Mouse (Mus musculus): ENCODE data around the gene Raf1.

Raf1 gene

DNA sequence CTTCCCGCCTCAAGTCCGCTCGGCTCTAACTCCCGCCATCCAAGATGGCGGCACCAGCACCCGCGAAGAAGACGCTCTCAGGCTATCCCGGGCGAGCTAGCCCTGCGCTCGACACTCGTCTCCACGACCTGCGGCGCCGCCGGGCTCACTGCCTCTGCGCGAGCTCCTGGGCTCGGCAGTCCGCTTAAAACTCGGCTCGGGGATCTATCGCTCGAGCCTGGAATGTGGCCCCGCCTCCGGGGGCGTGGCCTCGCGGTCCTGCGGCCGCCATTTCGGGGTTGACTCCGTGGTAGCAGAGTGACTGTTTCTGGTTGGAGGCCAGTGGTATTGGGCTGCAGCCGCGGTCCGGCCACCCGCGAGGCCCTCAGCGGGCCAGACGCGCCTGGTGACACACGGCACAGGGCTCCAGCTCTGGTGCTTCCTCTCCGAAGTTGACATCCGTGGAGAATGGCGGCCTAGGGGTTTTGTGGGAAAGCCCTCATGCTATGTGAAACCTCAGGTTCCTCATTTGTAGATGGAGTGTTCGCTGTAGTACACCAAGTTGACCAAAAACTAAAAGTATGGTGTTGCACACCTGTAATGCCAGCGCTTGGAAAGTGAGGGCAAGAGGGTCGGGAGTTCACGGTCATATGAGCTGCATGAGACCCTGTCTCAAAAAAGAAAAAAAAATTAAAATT lies at the start of gene Raf1:
Gene Raf1, minus strand, starts transcription at position 184 of the 677 bp plus-strand sequence.
- DNase-seq (ENCODE audit: low spot score), result peak; percentile 95

- DNase-seq (ENCODE audit: low spot score), result no peak
These were observed 45.8 kb upstream of the Raf1 start for GRCm38 (mm10) chr6:115722246-115722645.

DNA sequence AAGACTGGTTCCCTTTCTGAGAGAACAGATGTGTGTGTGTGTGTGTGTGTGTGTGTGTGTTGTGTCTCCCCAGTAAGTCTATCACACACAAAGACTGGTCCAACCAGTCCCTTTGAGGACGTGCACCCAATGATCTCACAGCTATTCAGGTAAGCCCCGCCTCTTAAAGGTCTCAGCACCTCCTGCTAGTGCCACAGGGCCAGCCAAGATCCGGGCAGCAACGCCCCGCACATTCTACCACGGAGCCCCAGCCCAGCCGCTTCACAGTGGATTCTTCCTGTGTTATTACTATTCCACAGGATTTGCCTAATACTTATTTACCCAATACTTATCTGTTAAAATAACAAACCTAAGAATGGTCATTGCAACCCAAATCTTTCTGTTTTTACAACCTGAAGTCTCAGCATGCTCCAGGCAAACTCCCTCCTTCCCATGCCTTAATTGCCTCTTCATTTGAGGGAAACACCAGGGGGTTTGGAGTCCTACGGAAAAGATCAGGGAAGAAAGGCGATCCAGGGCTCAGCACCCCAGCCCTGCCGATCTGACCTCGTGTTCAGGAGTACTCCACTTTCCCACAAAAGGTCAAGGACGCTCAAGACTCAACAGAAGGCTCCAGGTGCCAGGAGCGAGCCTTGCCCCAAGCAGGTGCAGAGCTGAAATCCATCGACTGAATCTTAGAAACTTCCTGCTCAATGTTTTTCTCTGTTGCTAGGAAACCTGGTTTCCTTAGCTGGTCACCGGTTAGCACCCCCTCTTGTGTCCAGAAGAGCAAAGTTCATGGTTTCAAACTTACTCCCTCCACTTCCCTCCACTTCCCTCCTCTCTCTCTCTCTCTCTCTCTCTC lies 41.5 kb upstream of the Raf1 start:
- peak; percentile 29 for DNase-seq (ENCODE audit: low spot score)

DNA sequence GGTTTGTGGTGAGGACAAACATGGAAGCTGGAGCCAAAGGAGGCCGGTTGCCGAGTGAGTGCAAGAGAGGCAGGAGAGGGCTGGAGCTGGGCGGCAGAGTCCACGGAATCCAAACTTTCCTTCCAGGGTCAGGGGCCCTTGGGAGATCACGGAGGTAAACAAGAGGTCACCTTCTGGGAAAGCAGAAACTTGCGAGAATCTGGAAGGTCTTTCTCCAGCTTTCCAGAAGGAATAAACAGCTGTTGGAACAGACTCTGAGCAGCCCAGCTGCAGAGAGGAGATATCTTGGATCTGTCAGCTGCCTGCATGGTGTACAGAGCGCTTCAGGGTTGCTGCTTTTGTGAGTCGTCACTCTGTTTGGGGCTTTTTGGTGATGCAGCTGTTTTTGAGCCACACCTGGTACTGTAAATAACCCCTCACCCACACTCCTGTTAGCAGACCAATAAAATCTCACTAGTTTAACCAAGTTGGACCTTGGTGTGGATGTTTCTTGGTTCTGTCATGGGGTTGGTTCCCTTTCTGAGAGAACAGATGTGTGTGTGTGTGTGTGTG lies 40.7 kb upstream of the Raf1 start:
- no peak for DNase-seq (ENCODE audit: low spot score)

DNA sequence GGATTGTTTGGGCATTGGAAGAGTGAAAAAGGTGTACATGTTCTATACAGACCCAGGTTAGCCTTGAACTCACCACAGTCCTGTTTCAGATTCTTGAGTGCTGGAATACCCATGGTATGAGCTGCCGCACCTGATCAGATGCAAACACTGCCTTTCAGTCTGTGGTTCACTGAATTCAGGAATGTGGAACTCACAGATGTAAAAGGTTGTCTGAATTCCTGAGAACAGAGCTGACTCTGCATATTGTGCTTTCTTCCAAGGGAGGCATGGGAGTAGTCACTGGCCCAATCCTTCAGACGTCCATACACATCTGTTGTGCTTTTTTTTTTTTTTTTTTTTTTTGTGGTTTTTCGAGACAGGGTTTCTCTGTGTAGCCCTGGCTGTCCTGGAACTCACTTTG lies 34.8 kb upstream of the Raf1 start:
- no peak for DNase-seq (ENCODE audit: low spot score)

GRCm38 (mm10) chr6:115702901-115703300 lies 26.5 kb upstream of the Raf1 start:
- no peak for DNase-seq (ENCODE audit: low spot score)

DNA sequence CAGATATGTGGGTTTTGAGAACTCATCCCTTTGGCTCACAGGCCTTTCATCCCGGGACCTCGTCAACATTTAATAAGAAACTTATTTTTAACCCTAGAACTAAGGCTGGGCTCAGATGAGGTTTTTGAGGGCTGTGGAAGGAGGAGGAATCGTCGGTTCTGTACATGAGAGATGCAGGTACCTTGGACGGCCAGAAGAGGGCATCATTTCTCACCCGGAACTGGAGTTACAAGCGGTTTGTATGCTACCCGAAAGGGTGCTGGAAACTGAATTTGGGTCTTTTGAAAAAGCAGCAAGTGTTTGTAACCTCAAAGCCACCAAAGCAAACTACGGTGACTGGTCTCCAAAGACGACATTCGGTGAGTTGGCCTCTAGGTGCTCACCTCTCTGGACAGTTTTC lies 24.9 kb upstream of the Raf1 start:
- DNase-seq (ENCODE audit: low spot score), result no peak

GRCm38 (mm10) chr6:115700778-115701177 lies 24.3 kb upstream of the Raf1 start:
- no peak for DNase-seq (ENCODE audit: low spot score)

GRCm38 (mm10) chr6:115698699-115699098 lies 22.3 kb upstream of the Raf1 start:
- no peak for DNase-seq (ENCODE audit: low spot score)

GRCm38 (mm10) chr6:115697739-115698558 lies 21.5 kb upstream of the Raf1 start:
- no peak for DNase-seq (ENCODE audit: low spot score)

GRCm38 (mm10) chr6:115696707-115697215 lies 20.3 kb upstream of the Raf1 start:
- no peak for DNase-seq (ENCODE audit: low spot score)

DNA sequence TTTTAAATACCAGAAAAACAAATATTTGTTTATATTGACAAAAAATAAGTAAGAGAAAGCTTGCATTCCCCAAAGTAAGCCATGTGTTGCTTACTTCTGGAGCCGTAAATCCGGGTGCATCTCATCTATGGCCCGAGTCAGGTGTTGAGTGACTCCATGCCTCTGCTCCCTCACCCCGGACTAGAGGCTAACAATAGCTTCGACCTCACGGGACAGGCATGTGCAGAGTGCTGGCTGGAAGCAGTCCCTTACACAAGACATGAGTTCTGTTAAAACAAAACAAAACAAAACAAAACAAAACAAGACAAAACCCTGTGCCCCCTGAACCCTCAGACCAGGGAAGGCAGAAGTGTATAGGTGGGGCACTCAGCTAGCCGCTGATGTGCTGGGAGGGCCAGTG lies 18.7 kb upstream of the Raf1 start:
- DNase-seq (ENCODE audit: low spot score), result no peak

- DNase-seq (ENCODE audit: low spot score), result no peak
These were observed 18.0 kb upstream of the Raf1 start for GRCm38 (mm10) chr6:115694441-115694842.

GRCm38 (mm10) chr6:115692963-115693730 lies 16.7 kb upstream of the Raf1 start:
- DNase-seq (ENCODE audit: low spot score), result no peak

DNA sequence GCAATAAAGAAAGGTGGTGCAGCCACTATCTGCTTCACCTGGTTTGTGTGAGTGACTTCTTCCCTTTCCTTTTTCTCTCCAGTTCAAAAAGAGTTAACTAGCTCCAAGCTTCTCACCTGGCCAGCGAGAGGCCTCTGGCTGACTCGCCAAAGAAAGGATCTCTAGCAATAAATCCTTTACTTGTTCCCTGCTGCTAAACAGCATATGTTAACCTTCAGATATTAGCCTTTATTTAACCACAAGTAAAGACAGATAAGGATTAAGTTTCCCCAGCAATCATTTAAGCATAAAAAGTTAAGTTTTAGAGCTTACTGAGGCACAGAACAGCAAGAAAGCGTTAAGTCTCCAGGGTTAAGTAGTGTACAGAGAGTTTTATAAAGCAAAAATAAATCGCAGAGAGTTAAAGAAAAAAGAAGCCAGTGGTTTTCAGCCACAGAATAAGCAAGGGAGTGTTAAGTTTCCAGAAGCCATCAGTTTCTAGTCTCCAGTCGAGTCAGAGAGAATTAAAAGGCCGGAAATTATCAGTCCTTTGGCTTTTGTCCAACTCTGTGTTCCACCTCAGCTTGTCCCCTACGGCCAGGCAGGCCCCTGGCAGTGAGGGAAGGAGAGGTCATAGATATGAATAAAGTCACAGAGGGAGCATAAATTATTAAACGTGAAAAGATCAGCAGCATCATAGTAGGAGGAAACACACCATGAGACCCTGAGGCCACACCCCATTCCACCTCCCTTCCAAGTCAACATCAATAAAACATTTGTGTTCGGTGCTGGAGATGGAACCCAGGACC lies 15.9 kb upstream of the Raf1 start:
- DNase-seq (ENCODE audit: low spot score), result no peak

DNA sequence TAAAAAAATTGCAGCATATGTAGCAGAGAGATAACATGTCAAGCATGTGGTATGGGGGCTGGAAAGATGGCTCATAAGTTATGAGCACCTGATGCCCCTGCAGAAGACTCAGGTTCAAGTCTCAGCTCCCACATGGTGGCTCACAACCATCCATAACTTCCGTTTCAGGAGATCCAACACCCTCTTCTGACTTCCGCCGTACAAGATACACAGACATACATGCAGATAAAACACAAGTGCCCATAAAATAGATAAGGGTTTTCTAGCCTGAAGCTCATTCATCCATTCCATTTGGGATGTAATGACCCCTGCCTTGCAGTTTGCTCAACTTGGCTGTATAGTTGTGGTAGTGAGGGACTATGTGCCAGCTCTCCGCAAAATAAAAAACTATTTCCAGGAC lies 13.7 kb upstream of the Raf1 start:
- no peak for DNase-seq (ENCODE audit: low spot score)

DNA sequence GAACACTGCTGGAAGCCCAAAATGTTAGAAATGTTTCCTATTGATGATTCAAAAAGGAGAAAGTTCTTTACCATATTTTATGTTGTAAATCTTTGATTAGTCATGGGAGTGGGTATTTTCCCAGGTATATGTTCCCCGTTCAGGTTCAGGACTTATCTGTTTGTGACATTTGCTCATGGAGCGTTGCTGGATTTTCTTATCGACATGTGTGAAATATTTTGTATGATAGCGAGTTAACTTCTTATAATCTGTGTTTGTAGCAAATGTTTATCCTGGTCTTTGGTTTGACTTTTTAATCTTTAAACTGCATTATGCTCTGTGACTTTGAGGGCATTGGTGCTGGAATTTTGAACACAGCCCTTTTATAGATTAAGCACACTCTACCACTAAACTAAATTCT lies 12.2 kb upstream of the Raf1 start:
- DNase-seq (ENCODE audit: low spot score), result no peak

GRCm38 (mm10) chr6:115687753-115688152 lies 11.3 kb upstream of the Raf1 start:
- DNase-seq (ENCODE audit: low spot score), result no peak

DNA sequence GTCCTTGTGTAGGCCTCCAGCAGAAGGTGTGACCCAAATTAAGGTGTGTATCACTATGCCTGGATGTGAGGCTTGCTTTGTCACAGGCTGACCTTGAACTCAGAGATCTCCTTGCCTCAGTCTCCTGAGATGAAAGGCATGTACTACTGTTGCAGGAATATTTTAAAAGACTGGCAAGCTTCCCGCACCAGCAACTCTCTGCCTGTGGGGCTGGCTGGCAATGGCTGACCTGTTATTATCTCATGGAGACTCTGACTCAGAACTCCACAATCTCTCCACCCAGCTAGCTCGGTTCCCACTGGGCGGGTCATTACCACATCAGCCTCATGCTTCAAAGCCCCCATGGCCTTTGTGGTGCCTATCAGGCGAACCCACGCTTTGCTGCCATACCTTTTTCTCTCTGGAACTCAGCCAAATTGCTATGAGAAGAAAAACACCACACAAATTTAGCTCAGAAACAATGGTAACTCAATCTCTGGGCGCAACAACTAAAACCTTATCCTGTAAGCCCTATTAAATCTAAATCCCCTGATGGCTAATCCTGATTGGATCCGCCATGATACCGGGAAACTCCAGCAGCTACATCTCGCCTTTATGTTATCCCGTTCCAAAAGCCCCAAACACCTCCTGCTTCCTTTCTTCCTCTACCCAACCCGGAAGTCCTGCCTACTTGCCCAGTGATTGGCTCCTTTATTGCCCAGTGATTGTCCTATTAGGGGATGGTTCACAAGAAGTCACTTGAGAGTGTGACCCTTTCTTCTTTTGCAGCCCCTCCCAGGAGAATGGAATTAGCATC lies 8.6 kb upstream of the Raf1 start:
- DNase-seq (ENCODE audit: low spot score), result no peak

- DNase-seq (ENCODE audit: low spot score), result no peak
These were observed 7.8 kb upstream of the Raf1 start for GRCm38 (mm10) chr6:115684271-115684670.
